Mouse (Mus musculus) layer of hippocampus, postnatal 14 days (tissue): ENCODE data around the gene Itih2. TPM values are rescaled to one million over a fixed set of nuclear protein-coding genes. Genes with fewer than 3 reads are reported as not detected.
A peak's percentile ranks its signal among the peaks of the same experiment; 100 is the strongest.

Experiments
- DNase-seq, 2 experiments: peaks; one replicate each; pipeline ENCODE4 v3.0.0; 2021 to 2022; ENCODE audit warnings: low spot score in 2 of 2, mixed read lengths in 1 of 2
- total RNA-seq, 2 experiments: library from RNA; stranded (reverse); gene quantifications; 2 replicates each; pipeline ENCODE4 v1.2.3; 2021

Gene Itih2
- total RNA-seq, 2 experiments from 2014 or later = 1.1 to 2.3 TPM

- DNase-seq = no peak
Observed at GRCm38 (mm10) chr2:10119276-10119675, 11.9 kb downstream of the Itih2 start.

DNA sequence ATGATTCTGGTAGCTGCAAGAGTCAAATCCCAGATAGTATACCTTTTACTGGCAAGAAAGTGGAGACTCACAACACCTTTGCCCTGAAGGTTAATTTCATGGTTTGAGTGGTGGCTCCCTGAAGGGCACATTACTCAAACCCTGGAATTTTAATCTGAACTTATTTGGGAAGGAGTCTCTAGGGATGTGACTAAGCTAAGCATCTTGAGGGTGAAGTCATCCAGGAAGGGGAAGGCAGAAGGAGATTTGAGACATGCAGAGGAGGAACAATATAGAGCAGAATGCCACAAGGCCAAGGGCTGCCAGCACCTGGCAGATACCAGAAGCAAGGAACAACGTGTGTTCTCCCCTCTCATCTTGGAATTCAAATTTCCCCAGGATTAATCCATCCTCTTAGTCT lies 12.4 kb downstream of the Itih2 start:
- no peak for DNase-seq

GRCm38 (mm10) chr2:10108535-10109189 lies 22.5 kb downstream of the Itih2 start:
- no peak for DNase-seq

- DNase-seq = peak; percentile 43 to 60
Observed at GRCm38 (mm10) chr2:10101180-10101579, 30.0 kb downstream of the Itih2 start.

DNA sequence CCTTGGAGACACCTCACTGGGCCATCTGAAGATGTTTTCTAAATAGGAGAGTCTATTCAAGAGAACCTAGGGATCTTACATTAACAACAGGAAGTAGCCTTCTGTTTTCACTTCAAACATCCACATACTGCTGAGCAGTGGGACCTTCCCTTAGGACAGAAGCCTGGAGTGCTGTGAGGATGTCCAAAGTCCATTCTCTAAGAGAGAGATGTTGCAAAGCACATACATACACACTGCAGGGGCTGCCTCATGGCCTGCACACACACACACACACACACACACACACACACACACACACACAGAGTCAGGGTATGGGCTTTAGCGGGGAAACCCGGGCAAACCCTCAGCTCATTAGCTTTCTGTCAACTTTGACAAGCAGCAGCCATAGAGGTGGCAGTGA lies 30.7 kb downstream of the Itih2 start:
- DNase-seq = no peak

DNA sequence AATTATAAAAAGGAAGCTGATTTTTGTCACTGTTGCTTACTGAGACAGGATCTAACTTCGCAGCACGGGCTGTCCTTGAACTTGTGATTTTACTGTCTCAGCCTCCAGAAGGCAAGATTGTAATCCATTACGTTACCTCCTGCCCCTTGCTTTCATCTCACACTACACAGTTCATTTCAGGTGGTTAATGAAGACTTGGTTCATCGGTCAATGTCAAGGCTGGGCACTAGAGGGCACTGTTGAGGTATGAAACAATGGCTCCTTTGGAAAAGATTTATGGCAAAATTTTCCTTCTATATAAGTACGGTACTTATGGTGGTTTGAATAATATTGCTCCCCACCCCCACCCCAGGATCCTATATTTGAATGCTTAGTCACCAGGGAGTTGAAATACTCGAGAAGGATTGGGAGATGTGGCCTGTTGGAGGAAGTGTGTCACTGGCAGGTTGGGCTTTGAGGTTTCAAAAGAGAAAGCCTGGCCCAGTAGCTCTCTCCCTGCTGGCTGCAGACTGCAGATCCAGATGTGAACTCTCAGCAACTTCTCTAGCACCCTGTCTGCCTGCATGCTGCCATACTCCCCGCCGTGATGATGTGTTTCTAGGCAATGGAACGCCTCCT lies 32.5 kb downstream of the Itih2 start:
- peak; percentile 31 to 65 for DNase-seq

GRCm38 (mm10) chr2:10094327-10095100 lies 36.7 kb downstream of the Itih2 start:
- DNase-seq = no peak

- no peak for DNase-seq
Observed at GRCm38 (mm10) chr2:10087256-10087850, 43.8 kb downstream of the Itih2 start.

DNA sequence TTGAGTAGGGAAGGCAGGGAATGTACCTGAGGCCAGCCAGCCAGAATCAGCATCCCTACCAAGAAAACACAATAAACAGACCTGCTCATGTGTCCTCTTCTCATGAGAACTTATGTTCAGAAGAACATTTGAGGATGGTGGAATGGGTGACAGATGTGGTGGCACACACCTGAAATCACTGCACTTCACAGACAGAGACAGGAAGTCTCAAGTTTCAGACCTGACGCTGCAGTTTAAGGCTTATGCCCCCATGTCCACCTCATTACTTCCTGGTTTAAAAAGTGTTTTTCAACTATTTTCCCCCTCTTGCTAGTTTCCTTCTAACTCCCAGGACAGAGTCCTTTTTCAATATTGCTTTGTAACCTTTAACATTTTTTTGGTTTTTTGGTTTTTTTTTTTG lies 48.5 kb downstream of the Itih2 start:
- no peak for DNase-seq

DNA sequence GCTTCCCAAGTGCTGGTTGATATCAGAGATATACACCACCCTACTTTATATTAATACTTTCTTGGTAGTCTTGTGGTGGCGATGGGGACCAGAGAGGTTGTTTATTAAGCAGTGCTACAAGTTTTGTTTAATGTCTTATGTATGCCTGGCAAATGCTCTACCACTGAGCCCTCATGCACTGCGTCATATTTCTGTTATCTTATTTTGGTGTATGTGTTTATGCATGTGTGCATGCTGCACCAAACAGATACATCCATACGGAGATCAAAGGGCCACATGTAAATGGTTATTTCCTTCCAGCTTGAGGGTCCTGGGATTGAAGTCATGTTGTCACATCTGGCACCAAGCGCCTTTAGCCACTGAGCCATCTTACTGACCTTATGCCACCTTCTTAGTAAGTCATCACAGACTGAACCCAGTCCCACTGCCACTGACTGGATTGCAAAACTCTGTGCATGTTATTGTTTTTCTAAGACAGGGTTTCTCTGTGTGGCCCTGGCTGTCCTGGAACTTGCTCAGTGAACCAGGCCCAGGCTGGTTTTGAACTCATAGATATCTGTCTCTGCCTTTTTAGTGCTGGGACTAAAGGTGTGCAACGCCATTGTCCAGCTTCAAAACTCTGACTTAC lies 49.6 kb downstream of the Itih2 start:
- DNase-seq = no peak

- peak; percentile 95 to 97 for DNase-seq
Observed at GRCm38 (mm10) chr2:10080310-10081010, 50.7 kb downstream of the Itih2 start, which contains the start of the genes Atp5c1 and Kin. Atp5c1 (minus strand) TSS chr2:10080510. Kin (plus strand) TSS chr2:10080593.

- DNase-seq = no peak
Observed at GRCm38 (mm10) chr2:10079745-10080309, 51.4 kb downstream of the Itih2 start.

DNA sequence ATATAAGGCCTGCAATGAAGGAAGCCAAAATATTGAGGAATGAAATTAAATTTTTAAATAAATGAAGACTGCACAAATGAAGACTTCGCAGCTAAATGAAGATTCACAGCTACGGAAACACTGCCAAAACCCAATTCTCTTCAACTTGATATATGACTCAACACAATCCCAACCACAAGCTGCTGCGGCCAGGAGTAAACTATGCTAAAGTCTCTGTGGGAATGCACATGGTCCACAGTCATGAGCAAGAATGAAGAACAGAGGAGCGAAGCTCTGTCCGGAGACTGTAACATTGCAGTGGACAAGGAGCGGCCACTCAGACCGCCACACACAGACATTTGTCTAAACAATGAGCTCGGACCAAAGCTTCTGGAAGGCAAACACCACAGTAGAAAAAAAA lies 54.5 kb downstream of the Itih2 start:
- no peak for DNase-seq

- no peak for DNase-seq
Observed at GRCm38 (mm10) chr2:10074470-10074869, 56.7 kb downstream of the Itih2 start.

- no peak for DNase-seq
Observed at GRCm38 (mm10) chr2:10071751-10072150, 59.4 kb downstream of the Itih2 start.

GRCm38 (mm10) chr2:10058836-10059235 lies 72.4 kb downstream of the Itih2 start:
- no peak for DNase-seq

- no peak for DNase-seq
Observed at GRCm38 (mm10) chr2:10051996-10052395, 79.2 kb downstream of the Itih2 start.

- DNase-seq = peak in 1 of 2 experiments; percentile 65
Observed at GRCm38 (mm10) chr2:10050878-10051277, 80.3 kb downstream of the Itih2 start.

DNA sequence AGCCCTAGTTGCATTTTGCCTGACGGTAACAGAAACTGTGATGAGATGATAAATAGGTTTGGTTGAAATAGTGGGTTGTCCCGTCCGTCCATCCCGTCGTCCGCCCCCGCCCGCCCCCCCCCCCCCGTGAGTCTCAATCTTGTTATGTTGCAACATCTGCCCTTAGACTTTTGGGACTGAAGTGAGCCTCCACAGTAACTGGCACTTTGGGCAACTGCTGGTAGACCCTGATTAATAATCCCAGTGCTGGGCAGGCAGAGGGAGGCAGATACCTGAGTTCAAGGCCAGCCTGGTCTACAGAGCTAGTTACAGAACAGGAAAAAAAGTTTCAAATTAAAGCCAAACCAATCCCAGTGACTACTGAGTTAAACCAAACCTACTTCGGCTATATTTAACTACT lies 81.7 kb downstream of the Itih2 start:
- no peak for DNase-seq

GRCm38 (mm10) chr2:10048461-10048860 lies 82.7 kb downstream of the Itih2 start, which contains the start of gene Taf3:
Taf3 (minus strand) TSS chr2:10048596.
- DNase-seq = peak; percentile 91 to 93
